Mouse (Mus musculus) ES-Bruce4 (cell line): ENCODE measurements at regions not wholly inside any gene's neighbourhood (a gene's known extent, or its start where the extent isn't known, plus 50 kb on each side); places are given as distances from the start of the nearest gene placed in this dataset.

Source experiments
- H3K27ac ChIP-seq: 2 replicates; pipeline ENCODE4 v1.5.1; 2012; ENCODE audit warnings: low read length, inconsistent platforms; ENCODE audit not compliant: insufficient read depth
- H3K27me3 ChIP-seq: 2 replicates; pipeline ENCODE4 v1.6.1; 2012; ENCODE audit warnings: mild to moderate bottlenecking, low read length, inconsistent platforms; ENCODE audit not compliant: control insufficient read depth, poor library complexity, insufficient read depth, severe bottlenecking
- H3K36me3 ChIP-seq: 2 replicates; pipeline ENCODE4 v1.6.1; 2012; ENCODE audit warnings: inconsistent platforms, mild to moderate bottlenecking, low read length, moderate library complexity; ENCODE audit not compliant: control insufficient read depth, poor library complexity, insufficient read depth, severe bottlenecking
- H3K4me1 ChIP-seq: one replicate; pipeline ENCODE4 v1.8.1; 2011; ENCODE audit warnings: low read length; ENCODE audit not compliant: control insufficient read depth, insufficient read depth
- H3K4me3 ChIP-seq: 2 replicates; pipeline ENCODE4 v1.5.1; 2011; ENCODE audit warnings: low read depth, mild to moderate bottlenecking, low read length
- H3K9ac ChIP-seq: 2 replicates; pipeline ENCODE4 v1.6.1; 2012; ENCODE audit warnings: low read depth, mild to moderate bottlenecking, inconsistent platforms; ENCODE audit not compliant: poor library complexity, severe bottlenecking
- H3K9me3 ChIP-seq: replicated peaks from 2 replicates; pipeline ENCODE4 v1.6.1; 2012; ENCODE audit warnings: mild to moderate bottlenecking, low read length, inconsistent platforms; ENCODE audit not compliant: control insufficient read depth, poor library complexity, insufficient read depth, severe bottlenecking
- CTCF ChIP-seq: IDR thresholded peaks from one replicate; pipeline ENCODE4 v1.8.1; 2011; ENCODE audit warnings: low read depth, low read length
- EP300 ChIP-seq: IDR thresholded peaks from 2 replicates; pipeline ENCODE4 v1.6.1; 2011; ENCODE audit warnings: low read depth, low read length; ENCODE audit not compliant: insufficient read depth
- POLR2A ChIP-seq: IDR thresholded peaks from one replicate; pipeline ENCODE4 v1.8.1; 2011; ENCODE audit warnings: low read length; ENCODE audit not compliant: insufficient read depth

DNA sequence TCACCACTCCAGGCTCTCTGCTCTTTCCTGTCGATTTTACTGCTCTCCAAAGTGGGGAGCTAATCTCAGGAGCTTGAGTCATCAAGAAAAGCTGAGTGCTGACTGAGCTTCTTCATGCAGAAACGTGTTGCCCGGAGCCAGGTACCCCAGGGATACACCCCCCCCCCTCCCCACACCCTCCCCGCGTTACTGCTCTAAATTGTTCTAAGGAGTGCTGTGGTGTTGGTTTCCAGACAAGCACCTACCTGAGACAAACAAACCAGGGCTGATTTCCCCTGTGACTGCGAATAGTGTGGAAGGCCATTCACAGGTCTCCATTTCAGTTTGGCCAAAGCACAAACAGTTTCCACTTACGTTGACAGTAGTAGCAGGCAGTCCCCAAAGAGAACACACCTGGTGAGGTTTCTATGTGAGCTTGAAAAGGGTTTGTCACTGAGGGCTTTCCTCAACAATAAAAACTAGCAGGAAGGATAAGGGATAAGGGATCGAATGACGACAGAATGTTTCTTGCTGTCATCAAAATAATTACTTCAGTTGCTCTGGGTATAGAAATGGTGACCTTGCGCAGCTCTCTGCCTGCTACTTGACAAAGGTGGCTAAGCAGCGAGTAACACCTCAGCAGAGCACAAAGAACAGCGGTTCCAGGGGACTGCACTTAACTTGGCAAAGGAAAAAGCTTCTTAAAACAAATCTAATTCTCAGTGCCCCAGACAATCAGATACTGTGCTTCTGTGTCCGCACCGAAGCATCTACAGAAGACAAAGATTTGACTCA lies 1325.0 kb downstream of the Zfp704 start:
- Histone ChIP-seq H3K27me3 (no peaks in the 10 kb centered on the region), H3K9me3 (no peaks in the 10 kb centered on the region), H3K4me1 (no peaks in the 10 kb centered on the region), H3K27ac (no peak overlapping the region), H3K9ac (no peak overlapping the region), H3K36me3 (no peaks in the 10 kb centered on the region), H3K4me3 (no peak overlapping the region)
- no peak for TF ChIP-seq POLR2A
- no peak for TF ChIP-seq CTCF
- TF ChIP-seq EP300 = no peak

DNA sequence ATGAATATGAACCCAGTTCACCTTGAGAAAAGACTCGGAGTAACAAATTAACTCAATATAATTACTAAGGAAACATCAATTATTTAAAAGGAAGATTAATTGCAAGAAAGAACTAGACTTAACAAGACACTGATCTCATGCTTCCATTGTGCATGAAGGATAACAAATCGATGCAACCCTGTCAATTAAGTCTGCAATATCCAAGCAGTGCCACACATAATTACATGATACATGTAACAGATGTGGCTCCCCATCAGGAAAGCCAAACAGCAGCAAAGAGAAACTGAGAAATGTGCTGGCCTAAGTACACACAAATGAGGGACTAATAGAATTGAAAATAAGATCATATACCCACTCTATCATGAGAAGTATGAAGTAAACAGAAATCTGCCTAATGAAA lies 1327.5 kb downstream of the Zfp704 start:
- Histone ChIP-seq H3K27me3 (no peaks in the 10 kb centered on the region), H3K4me1 (no peaks in the 10 kb centered on the region), H3K9me3 (no peaks in the 10 kb centered on the region), H3K4me3 (no peak overlapping the region), H3K9ac (no peak overlapping the region), H3K36me3 (no peaks in the 10 kb centered on the region), H3K27ac (no peak overlapping the region)
- TF ChIP-seq POLR2A = no peak
- no peak for TF ChIP-seq CTCF
- TF ChIP-seq EP300 = no peak

DNA sequence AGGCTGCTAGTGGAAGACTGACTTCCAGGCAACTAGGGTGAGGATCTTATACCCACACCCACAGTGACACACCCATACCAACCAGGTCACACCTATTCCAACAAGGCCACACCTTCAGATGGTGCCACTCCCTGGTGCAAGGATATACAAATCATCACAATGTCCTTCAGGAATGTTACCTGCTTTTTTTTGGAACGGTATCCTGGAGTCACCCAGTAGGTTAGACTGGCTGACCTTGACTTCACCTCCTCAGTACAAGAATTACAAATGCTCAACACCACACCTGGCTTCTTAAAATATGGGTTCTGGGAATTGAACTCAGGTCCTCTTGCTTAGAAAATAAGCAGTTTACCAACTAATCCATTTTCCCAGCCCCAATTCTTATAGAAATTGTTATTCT lies 1333.2 kb downstream of the Zfp704 start:
- H3K4me1 ChIP-seq = no peaks in the 10 kb centered on the region
- TF ChIP-seq POLR2A (no peak), EP300 (no peak), CTCF (no peak)

DNA sequence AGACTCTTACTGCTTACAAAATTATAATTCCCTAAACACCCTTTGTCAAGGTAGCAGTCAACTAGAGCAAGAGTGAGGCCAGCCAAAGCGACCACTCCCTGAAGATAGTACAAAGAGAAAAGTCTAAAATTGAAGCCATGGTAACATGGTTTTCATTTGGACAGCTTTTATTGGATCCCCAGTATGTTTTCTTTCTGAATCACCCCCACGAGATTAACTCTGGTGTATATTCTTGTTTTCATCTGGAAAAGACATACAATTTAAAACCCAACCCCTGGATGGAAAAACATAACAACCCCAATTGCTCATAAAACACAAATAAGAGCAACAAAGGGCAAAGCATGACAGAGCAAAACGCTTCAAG lies 1339.0 kb downstream of the Zfp704 start:
- Histone ChIP-seq H3K27me3 (no peaks in the 10 kb centered on the region), H3K27ac (no peak overlapping the region), H3K9me3 (no peaks in the 10 kb centered on the region), H3K9ac (no peak overlapping the region), H3K36me3 (no peaks in the 10 kb centered on the region), H3K4me3 (no peak overlapping the region), H3K4me1 (no peaks in the 10 kb centered on the region)
- TF ChIP-seq CTCF (no peak), EP300 (no peak), POLR2A (no peak)

More for the DNA sequence above, 1333.2 kb downstream of the Zfp704 start:
- H3K4me3 ChIP-seq = no peak overlapping the region
- no peaks in the 10 kb centered on the region for H3K27me3 ChIP-seq
- H3K9me3 ChIP-seq = no peaks in the 10 kb centered on the region
- no peak overlapping the region for H3K9ac ChIP-seq
- no peaks in the 10 kb centered on the region for H3K36me3 ChIP-seq
- no peak overlapping the region for H3K27ac ChIP-seq

DNA sequence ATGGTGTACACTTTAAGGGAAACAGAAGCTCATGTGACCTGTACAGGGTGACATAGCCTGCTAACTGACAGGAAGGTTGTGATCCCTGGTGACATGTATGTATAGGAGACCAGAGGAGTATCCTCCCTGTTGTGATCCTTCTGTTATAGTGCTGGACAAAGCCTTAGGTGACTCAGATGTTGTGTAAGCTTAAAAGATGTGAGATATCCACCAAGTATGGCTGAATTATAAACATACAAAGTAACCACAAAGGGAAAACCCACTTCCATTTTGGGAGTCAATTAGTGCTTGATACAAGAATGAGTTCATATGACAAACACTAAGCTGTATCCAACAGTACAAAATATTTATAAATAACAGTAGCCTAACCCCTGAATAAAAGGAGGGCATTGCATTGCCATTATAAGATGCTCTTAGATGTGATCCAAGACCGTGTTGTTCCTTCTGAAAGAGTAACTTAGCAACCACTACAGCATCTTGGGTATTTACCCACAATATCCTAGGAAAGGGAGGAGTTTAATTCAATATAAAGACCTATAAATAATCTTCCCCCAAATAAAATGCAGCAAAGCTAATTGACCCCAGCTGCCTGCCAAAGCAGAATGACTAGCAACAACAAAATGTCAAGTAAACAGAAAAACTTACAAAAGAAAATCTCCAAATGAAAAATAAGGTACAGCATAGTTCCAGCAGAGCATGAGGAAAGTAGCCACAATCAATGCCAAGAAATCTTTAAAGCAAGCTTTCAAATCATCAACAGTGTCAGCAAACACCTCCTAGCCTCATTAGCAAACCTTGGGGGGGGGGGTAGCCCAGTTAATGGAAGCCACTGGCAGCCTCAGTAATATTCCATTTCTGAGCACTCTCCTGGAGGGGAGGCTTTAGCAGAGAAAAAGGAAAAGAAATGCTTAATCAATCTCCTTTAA lies 1339.6 kb downstream of the Zfp704 start:
- Histone ChIP-seq H3K27ac (no peak overlapping the region), H3K4me1 (no peaks in the 10 kb centered on the region), H3K36me3 (no peaks in the 10 kb centered on the region), H3K27me3 (no peaks in the 10 kb centered on the region), H3K9me3 (no peaks in the 10 kb centered on the region), H3K9ac (no peak overlapping the region), H3K4me3 (no peak overlapping the region)
- no peak for TF ChIP-seq CTCF
- TF ChIP-seq EP300 = no peak
- no peak for TF ChIP-seq POLR2A

DNA sequence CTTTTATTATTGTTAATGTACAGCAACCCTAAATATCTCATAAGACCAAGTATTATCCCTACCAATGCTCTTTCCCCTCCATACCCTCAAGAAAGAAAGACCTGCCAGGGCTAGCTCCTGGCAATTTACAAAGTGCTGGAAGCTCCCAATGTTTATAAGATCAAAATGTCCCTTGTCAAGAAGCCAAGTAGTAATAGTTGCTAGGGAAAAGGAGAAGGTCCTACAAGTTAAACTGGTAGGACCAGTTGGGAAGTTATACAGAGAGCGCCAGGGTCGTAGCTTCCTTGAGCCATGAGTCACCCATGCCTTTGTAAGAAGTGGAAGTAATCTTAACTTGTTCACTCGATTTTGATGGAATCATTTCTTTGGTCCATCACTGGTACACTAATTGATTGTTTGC lies 1344.1 kb downstream of the Zfp704 start:
- no peak for TF ChIP-seq POLR2A
- TF ChIP-seq EP300 = no peak
- TF ChIP-seq CTCF = no peak
- Histone ChIP-seq H3K27me3 (no peaks in the 10 kb centered on the region), H3K4me1 (no peaks in the 10 kb centered on the region), H3K36me3 (no peaks in the 10 kb centered on the region), H3K27ac (no peak overlapping the region), H3K9ac (no peak overlapping the region), H3K4me3 (no peak overlapping the region), H3K9me3 (no peaks in the 10 kb centered on the region)
